Comparison of ENCODE assay signal across 16 mouse cellular contexts in genomic region chr2:166492895-166493294, GRCm38 (mm10).
DNase-seq lines count a peak whose midpoint lies in the region; ATAC-seq lines count a peak whose summit lies in the region.
"Had no signal": no experiment of that assay in that cellular context is flagged by ENCODE, and none has a peak within 500 bp of the region (broad histone marks: within the 10 kb centered on the region; RNA-seq: fewer than 3 reads in every experiment).

No protein-coding gene starts in this region.

- no peaks in the 10 kb centered on the region for H3K36me3 ChIP-seq in hindbrain, embryonic 15.5 days
- no peaks in the 10 kb centered on the region for H3K36me3 ChIP-seq in hindbrain, embryonic 13.5 days
- no peaks in the 10 kb centered on the region for H3K36me3 ChIP-seq in midbrain, embryonic 10.5 days
- no peaks in the 10 kb centered on the region for H3K36me3 ChIP-seq in midbrain, embryonic 11.5 days (ENCODE audit: control insufficient read depth, insufficient read depth, low read length)
- H3K36me3 ChIP-seq in kidney, embryonic 16.5 days (ENCODE audit: insufficient read depth, low read length), result no peaks in the 10 kb centered on the region
- H3K36me3 ChIP-seq: limb, embryonic 15.5 days; lung, embryonic 15.5 days had no signal

- WGBS in hindbrain, embryonic 15.5 days, result 81% methylated on average over 12 of the region's 12 CpGs
- 80% methylated on average over 12 of the region's 12 CpGs for WGBS in hindbrain, embryonic 13.5 days
- 93% methylated on average over 12 of the region's 12 CpGs for WGBS in midbrain, embryonic 10.5 days
- WGBS in midbrain, embryonic 11.5 days, result 87% methylated on average over 12 of the region's 12 CpGs
- WGBS in kidney, embryonic 16.5 days, result 47% methylated on average over 12 of the region's 12 CpGs

- H3K27me3 ChIP-seq in hindbrain, embryonic 15.5 days, result peaks cover 3% of the 10 kb centered on the region; the same call in 1 of the 2 replicates
- H3K27me3 ChIP-seq in hindbrain, embryonic 13.5 days, result 0 out of 2 replicates have a peak, but pooled peaks cover 6% of the 10 kb centered on the region
- no peaks in the 10 kb centered on the region for H3K27me3 ChIP-seq in midbrain, embryonic 10.5 days (ENCODE audit: low read depth, poor library complexity, severe bottlenecking)
- no peaks in the 10 kb centered on the region for H3K27me3 ChIP-seq in midbrain, embryonic 11.5 days (ENCODE audit: control insufficient read depth, insufficient read depth, low read length)
- no peaks in the 10 kb centered on the region for H3K27me3 ChIP-seq in kidney, embryonic 16.5 days (ENCODE audit: insufficient read depth, low read length)
- H3K27me3 ChIP-seq: limb, embryonic 15.5 days; lung, embryonic 15.5 days had no signal

- H3K9ac ChIP-seq in hindbrain, embryonic 15.5 days, result no peak overlapping the region
- H3K9ac ChIP-seq in hindbrain, embryonic 13.5 days, result no peak overlapping the region
- no peak overlapping the region for H3K9ac ChIP-seq in midbrain, embryonic 11.5 days (ENCODE audit: low read length)
- no peak overlapping the region for H3K9ac ChIP-seq in kidney, embryonic 16.5 days (replicated peaks; ENCODE audit: low read length)
- H3K9ac ChIP-seq: limb, embryonic 15.5 days; lung, embryonic 15.5 days had no signal

- H3K4me3 ChIP-seq in hindbrain, embryonic 15.5 days, result no peak overlapping the region
- no peak overlapping the region for H3K4me3 ChIP-seq in hindbrain, embryonic 13.5 days
- H3K4me3 ChIP-seq in midbrain, embryonic 10.5 days, result no peak overlapping the region
- H3K4me3 ChIP-seq in midbrain, embryonic 11.5 days (ENCODE audit: low read depth, low read length), result no peak overlapping the region
- H3K4me3 ChIP-seq in kidney, embryonic 16.5 days (ENCODE audit: low read length), result no peak overlapping the region
- H3K4me3 ChIP-seq: limb, embryonic 15.5 days; lung, embryonic 15.5 days; megakaryocyte, embryonic 14.5 days had no signal

- DNase-seq in midbrain, embryonic 10.5 days (ENCODE audit: low spot score), result no peak
- DNase-seq in midbrain, embryonic 11.5 days (ENCODE audit: low spot score, missing footprints), result no peak
- no peak for DNase-seq in ovary, postnatal 36 days (ENCODE audit: low spot score)
- DNase-seq in heart, postnatal 25 days (ENCODE audit: low spot score), result no peak
- DNase-seq: cerebellum, adult 2 months; gastrocnemius, postnatal 10 days; heart, postnatal 10 days; right cerebral cortex, adult 18-20 months; thymus, adult 2 months had no signal

- peaks cover 16% of the 10 kb centered on the region for H3K4me1 ChIP-seq in hindbrain, embryonic 15.5 days (replicated peaks)
- peaks cover 34% of the 10 kb centered on the region for H3K4me1 ChIP-seq in hindbrain, embryonic 13.5 days (replicated peaks)
- peaks cover 48% of the 10 kb centered on the region for H3K4me1 ChIP-seq in midbrain, embryonic 10.5 days
- H3K4me1 ChIP-seq in midbrain, embryonic 11.5 days (ENCODE audit: control insufficient read depth, insufficient read depth, low read length), result peaks cover 20% of the 10 kb centered on the region
- H3K4me1 ChIP-seq in kidney, embryonic 16.5 days (ENCODE audit: insufficient read depth, low read length), result peaks cover 27% of the 10 kb centered on the region

- intact Hi-C loops in heart, postnatal 25 days (cut with DNase I), result no loop called here

- H3K4me2 ChIP-seq in hindbrain, embryonic 15.5 days, result no peak overlapping the region
- no peak overlapping the region for H3K4me2 ChIP-seq in hindbrain, embryonic 13.5 days
- H3K4me2 ChIP-seq in midbrain, embryonic 11.5 days, result no peak overlapping the region
- no peak overlapping the region for H3K4me2 ChIP-seq in kidney, embryonic 16.5 days (replicated peaks; ENCODE audit: low read depth, low read length)
- H3K4me2 ChIP-seq: limb, embryonic 15.5 days; lung, embryonic 15.5 days had no signal

- H3K9me3 ChIP-seq in hindbrain, embryonic 15.5 days, result no peaks in the 10 kb centered on the region
- H3K9me3 ChIP-seq in hindbrain, embryonic 13.5 days, result no peaks in the 10 kb centered on the region
- H3K9me3 ChIP-seq in midbrain, embryonic 10.5 days (replicated peaks), result no peaks in the 10 kb centered on the region
- no peaks in the 10 kb centered on the region for H3K9me3 ChIP-seq in midbrain, embryonic 11.5 days (ENCODE audit: control insufficient read depth, low read length)
- no peaks in the 10 kb centered on the region for H3K9me3 ChIP-seq in kidney, embryonic 16.5 days (ENCODE audit: low read length)
- H3K9me3 ChIP-seq: limb, embryonic 15.5 days; lung, embryonic 15.5 days; megakaryocyte, embryonic 14.5 days had no signal

- no peak overlapping the region for H3K27ac ChIP-seq in hindbrain, embryonic 15.5 days (replicated peaks)
- no peak overlapping the region for H3K27ac ChIP-seq in hindbrain, embryonic 13.5 days
- 0 out of 2 replicates have a peak overlapping the region, but pooled peaks have one; percentile 18 for H3K27ac ChIP-seq in midbrain, embryonic 10.5 days (replicated peaks)
- H3K27ac ChIP-seq in midbrain, embryonic 11.5 days (ENCODE audit: low read depth, low read length), result no peak overlapping the region
- no peak overlapping the region for H3K27ac ChIP-seq in kidney, embryonic 16.5 days (ENCODE audit: low read length)
- H3K27ac ChIP-seq: limb, embryonic 15.5 days; lung, embryonic 15.5 days had no signal

- ATAC-seq in hindbrain, embryonic 15.5 days (ENCODE audit: low FRiP score, low read depth), result peak; percentile 21; the same call in 1 of the 2 replicates
- no peak for ATAC-seq in hindbrain, embryonic 13.5 days (ENCODE audit: low FRiP score)
- no peak for ATAC-seq in midbrain, embryonic 11.5 days (ENCODE audit: low FRiP score)
- ATAC-seq in kidney, embryonic 16.5 days (ENCODE audit: low FRiP score, low TSS enrichment), result peak; percentile 49; the same call in 1 of the 2 replicates
- ATAC-seq: hindbrain, embryonic 16.5 days had no signal

Comparison
In these comparisons a context has a peak if more than half of its experiments do, and no peak if none do; other contexts are left out.
1. ATAC-seq: peak in hindbrain, embryonic 15.5 days (single experiment) and kidney, embryonic 16.5 days (single experiment); none in hindbrain, embryonic 13.5 days (single experiment) and midbrain, embryonic 11.5 days (single experiment).